Mouse (Mus musculus): ENCODE results near the gene Hist2h2be. TPM values are rescaled to one million over a fixed set of nuclear protein-coding genes. Genes with fewer than 3 reads are reported as not detected.

The Hist2h2be gene
- polyA plus RNA-seq, 1 experiment from 2014 or later, result 7.3 TPM

DNA sequence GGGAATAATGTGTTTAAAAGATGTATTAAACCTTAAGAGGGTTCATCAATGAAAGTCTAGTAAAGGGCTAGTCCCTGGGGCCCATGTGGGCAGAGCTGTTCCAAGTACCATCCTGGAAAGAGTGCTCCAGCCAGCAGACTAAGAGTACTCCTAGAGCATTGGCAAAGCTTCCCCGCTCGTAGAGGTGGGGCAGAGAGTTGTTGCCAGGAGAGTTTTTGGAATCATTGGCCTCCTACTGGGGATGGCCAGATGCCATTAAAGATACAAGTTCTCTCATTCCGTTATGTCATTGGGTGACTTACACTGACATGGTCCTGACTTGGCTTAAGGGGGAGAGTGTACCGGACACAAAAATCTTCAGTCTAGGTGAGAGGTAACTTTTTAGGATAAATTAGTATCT is 41.4 kb upstream of the Hist2h2be start:
- H3K4me3 ChIP-seq (ENCODE audit: low read depth, low read length), result no peak overlapping the region

DNA sequence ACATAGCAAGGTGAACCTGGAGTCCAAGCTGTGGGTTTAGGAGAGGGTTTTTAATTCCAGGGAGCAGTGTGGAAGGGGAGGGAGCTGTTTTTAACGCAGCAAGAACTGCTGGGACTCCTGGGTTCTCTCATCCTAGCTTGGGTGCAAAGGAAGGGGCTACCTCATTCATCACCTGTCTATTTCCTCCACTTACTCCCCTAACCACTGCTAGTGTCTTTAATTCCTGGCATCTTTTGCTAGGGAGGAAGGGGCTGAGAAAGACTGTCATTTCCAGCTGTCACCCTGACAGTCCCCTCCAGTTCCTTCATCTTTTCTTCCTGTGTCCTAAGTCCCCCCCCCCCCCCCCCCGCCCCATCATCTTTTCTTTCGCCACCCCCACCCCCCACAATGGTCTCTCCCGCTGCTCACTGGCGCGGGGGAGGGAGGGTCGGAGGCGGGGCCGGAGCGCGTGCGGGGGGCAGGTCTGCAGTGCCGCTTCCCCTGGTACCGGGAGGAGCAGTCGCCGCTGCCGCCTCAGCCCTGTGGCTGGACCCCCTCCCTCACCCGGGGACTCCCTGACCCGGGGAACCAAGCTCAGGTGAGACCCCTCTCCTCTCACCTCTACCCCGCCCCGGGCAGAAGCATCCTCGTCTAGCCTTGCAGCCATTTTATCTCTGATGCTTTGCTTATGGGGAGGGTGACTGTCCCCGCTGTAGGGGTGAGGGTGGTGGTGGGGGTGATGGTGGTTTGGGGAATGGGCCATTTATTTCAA is 40.0 kb upstream of the Hist2h2be start, which contains the start of gene Sv2a:
Sv2a (plus strand) TSS at position 425 of the 751 bp plus-strand sequence.
- DNase-seq (ENCODE audit: low spot score), result peak; percentile 80
- Histone ChIP-seq H3K4me2 (ENCODE audit: low read length) (peak within 1 kb of the TSS; percentile 81), H3K36me3 (ENCODE audit: control insufficient read depth, insufficient read depth, low read length) (peaks cover 31% of the 10 kb centered on the region), H3K27me3 (replicated peaks; ENCODE audit: control insufficient read depth, insufficient read depth, low read length) (no peaks in the 10 kb centered on the region), H3K27ac (ENCODE audit: low read depth) (no peak within 1 kb of the TSS), H3K4me1 (replicated peaks; ENCODE audit: control insufficient read depth, insufficient read depth, low read length) (peaks cover 23% of the 10 kb centered on the region), H3K9ac (ENCODE audit: low read length) (peak within 1 kb of the TSS; percentile 55), H3K9me3 (ENCODE audit: control insufficient read depth, low read length) (no peaks in the 10 kb centered on the region), H3K4me3 (ENCODE audit: low read depth, low read length) (peak within 1 kb of the TSS; percentile 52)
- peak; percentile 46; the same call in 1 of the 2 replicates for ATAC-seq (replicated peaks; ENCODE audit: low FRiP score, low TSS enrichment, low read depth)
- 1% methylated on average over 14 of the region's 23 CpGs for WGBS

More for the DNA sequence above, 41.4 kb upstream of the Hist2h2be start:
- H3K27me3 ChIP-seq (replicated peaks; ENCODE audit: control insufficient read depth, insufficient read depth, low read length), result no peaks in the 10 kb centered on the region
- WGBS, result 73% methylated on average over 4 of the region's 4 CpGs
- H3K4me2 ChIP-seq (ENCODE audit: low read length), result no peak overlapping the region
- DNase-seq (ENCODE audit: low spot score) (no peak), ATAC-seq (replicated peaks; ENCODE audit: low FRiP score, low TSS enrichment, low read depth) (no peak)
- no peak overlapping the region for H3K27ac ChIP-seq (ENCODE audit: low read depth)
- H3K9ac ChIP-seq (ENCODE audit: low read length), result no peak overlapping the region
- H3K4me1 ChIP-seq (replicated peaks; ENCODE audit: control insufficient read depth, insufficient read depth, low read length), result peaks cover 29% of the 10 kb centered on the region
- H3K36me3 ChIP-seq (ENCODE audit: control insufficient read depth, insufficient read depth, low read length), result peaks cover 44% of the 10 kb centered on the region
- H3K9me3 ChIP-seq (ENCODE audit: control insufficient read depth, low read length), result no peaks in the 10 kb centered on the region

DNA sequence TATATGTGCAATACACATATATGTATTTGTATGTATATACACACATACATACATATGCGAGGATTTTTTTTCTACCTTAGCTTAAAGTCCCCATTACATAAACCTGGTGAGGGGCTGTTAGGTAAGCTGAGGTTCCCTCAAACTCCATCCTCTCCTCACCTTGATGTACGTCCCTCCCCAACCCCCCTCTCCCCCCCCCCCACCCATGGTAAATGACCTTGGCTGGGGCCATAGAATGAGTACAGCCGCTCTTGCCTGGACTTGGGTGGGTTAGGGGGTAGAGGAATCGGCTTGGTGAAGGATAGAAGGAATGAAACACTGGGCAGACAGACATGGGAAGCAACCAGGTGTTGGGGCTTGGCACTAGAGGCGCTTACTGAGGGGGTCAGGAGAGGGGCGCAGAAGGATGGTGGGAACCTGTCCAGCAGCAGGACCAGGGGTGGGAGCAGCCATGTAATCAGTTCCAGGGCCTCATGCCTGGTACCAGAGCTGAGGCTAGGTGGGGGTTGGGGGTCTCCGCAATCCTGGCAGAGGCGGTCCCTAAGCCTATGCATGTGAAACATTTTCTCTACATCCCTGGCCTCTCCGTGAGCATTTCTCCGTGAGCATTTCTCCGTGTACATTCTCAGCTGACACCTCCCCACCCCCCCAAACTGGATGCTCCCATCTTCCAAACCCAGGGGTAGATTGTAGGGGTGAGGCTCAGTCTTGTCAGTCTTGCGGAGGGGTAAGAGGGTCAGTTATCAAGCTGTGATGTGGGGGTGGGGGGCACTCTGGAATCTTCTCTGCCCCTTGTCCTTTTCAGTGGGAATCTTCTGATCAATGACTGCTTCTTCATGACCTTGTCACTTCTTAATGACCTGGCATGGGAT is 39.2 kb upstream of the Hist2h2be start:
- no peak overlapping the region for H3K27ac ChIP-seq (ENCODE audit: low read depth)
- peaks cover 22% of the 10 kb centered on the region for H3K36me3 ChIP-seq (ENCODE audit: control insufficient read depth, insufficient read depth, low read length)
- DNase-seq (ENCODE audit: low spot score), result no peak
- no peaks in the 10 kb centered on the region for H3K27me3 ChIP-seq (replicated peaks; ENCODE audit: control insufficient read depth, insufficient read depth, low read length)
- H3K9me3 ChIP-seq (ENCODE audit: control insufficient read depth, low read length), result no peaks in the 10 kb centered on the region
- whole genome bisulfite sequencing, result 32% methylated on average over 12 of the region's 12 CpGs
- H3K4me2 ChIP-seq (ENCODE audit: low read length), result peak overlapping the region; percentile 81
- H3K4me1 ChIP-seq (replicated peaks; ENCODE audit: control insufficient read depth, insufficient read depth, low read length), result peaks cover 23% of the 10 kb centered on the region
- no peak overlapping the region for H3K9ac ChIP-seq (ENCODE audit: low read length)
- H3K4me3 ChIP-seq (ENCODE audit: low read depth, low read length), result peak overlapping the region; percentile 52
- peak; percentile 42 for ATAC-seq (replicated peaks; ENCODE audit: low FRiP score, low TSS enrichment, low read depth)

DNA sequence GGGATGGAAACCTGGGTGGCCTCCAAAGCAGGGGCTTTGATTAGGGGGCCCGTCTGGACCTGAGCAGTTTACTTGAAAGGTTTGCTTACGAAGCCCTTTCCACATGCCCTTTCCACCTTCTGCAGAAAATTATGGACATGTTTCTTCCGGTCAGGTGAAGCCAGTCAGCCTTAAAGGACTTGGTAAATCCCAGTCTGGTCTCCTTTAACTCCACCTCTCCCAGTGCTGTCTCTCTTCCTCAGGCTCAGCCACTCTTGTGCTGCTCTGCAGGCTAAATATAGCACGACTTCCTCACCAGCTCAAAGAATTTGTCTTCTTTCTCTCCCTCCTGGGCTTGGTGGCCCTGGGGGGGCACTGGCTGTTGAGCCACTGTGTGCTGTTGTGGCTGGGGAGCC is 38.5 kb upstream of the Hist2h2be start:
- no peaks in the 10 kb centered on the region for H3K9me3 ChIP-seq (ENCODE audit: control insufficient read depth, low read length)
- DNase-seq (ENCODE audit: low spot score) (no peak), ATAC-seq (replicated peaks; ENCODE audit: low FRiP score, low TSS enrichment, low read depth) (no peak)
- H3K4me3 ChIP-seq (ENCODE audit: low read depth, low read length), result peak overlapping the region; percentile 52; the same call in 1 of the 2 replicates
- H3K36me3 ChIP-seq (ENCODE audit: control insufficient read depth, insufficient read depth, low read length), result peaks cover 19% of the 10 kb centered on the region
- H3K9ac ChIP-seq (ENCODE audit: low read length), result 0 out of 2 replicates have a peak overlapping the region, but pooled peaks have one; percentile 25
- peak overlapping the region; percentile 81 for H3K4me2 ChIP-seq (ENCODE audit: low read length)
- peak overlapping the region; percentile 47; the same call in 1 of the 2 replicates for H3K27ac ChIP-seq (ENCODE audit: low read depth)
- no peaks in the 10 kb centered on the region for H3K27me3 ChIP-seq (replicated peaks; ENCODE audit: control insufficient read depth, insufficient read depth, low read length)
- 27% methylated on average over 4 of the region's 4 CpGs for WGBS
- H3K4me1 ChIP-seq (replicated peaks; ENCODE audit: control insufficient read depth, insufficient read depth, low read length), result peaks cover 23% of the 10 kb centered on the region

DNA sequence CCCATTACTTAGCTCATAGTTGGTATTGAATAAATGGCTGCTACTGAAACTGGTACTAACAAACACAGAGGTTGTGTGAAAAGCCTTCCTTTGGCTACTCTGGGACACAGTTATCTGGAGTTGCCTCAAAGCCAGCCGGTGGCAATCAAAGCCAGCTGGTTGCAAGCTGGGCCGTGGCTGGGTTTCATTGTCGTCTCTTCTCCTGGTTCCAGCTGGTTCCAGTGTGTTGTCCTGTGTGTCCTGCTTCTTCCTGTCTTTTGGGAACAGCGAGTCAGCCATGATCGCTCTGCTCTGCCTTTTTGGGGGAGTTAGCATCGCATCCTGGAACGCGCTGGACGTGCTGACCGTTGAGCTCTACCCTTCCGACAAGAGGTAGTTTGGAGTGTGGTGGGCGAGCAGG is 27.9 kb upstream of the Hist2h2be start:
- 64% methylated on average over 12 of the region's 12 CpGs for WGBS
- DNase-seq (ENCODE audit: low spot score) (no peak), ATAC-seq (replicated peaks; ENCODE audit: low FRiP score, low TSS enrichment, low read depth) (no peak)
- Histone ChIP-seq H3K9me3 (ENCODE audit: control insufficient read depth, low read length) (no peaks in the 10 kb centered on the region), H3K4me3 (ENCODE audit: low read depth, low read length) (no peak overlapping the region), H3K4me2 (ENCODE audit: low read length) (no peak overlapping the region), H3K4me1 (replicated peaks; ENCODE audit: control insufficient read depth, insufficient read depth, low read length) (peaks cover 10% of the 10 kb centered on the region), H3K27me3 (replicated peaks; ENCODE audit: control insufficient read depth, insufficient read depth, low read length) (no peaks in the 10 kb centered on the region), H3K27ac (ENCODE audit: low read depth) (no peak overlapping the region), H3K9ac (ENCODE audit: low read length) (no peak overlapping the region), H3K36me3 (ENCODE audit: control insufficient read depth, insufficient read depth, low read length) (peaks cover 6% of the 10 kb centered on the region; the same call in 1 of the 2 replicates)

DNA sequence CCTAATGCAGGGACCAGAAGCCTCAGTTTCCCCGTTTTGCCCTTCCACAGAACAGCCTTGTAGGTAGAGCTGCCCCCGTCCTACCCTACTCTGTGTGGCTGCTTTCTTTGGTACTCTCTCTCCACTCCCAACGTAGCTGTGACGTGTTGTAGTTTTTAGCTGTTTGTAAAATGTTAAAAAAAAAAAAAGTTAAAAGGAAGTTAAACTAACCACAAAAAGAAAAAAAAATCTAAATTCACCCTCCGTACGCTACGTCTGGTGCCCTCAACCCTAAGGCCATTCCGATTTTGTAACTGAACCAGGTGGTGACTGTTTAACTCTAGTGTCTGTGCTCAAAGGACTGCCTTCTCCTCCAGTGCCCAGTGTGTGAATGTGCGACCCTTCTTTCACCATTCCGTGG is 26.0 kb upstream of the Hist2h2be start:
- Histone ChIP-seq H3K4me2 (ENCODE audit: low read length) (no peak overlapping the region), H3K27me3 (replicated peaks; ENCODE audit: control insufficient read depth, insufficient read depth, low read length) (no peaks in the 10 kb centered on the region), H3K4me1 (replicated peaks; ENCODE audit: control insufficient read depth, insufficient read depth, low read length) (peaks cover 12% of the 10 kb centered on the region), H3K9ac (ENCODE audit: low read length) (no peak overlapping the region), H3K27ac (ENCODE audit: low read depth) (no peak overlapping the region), H3K4me3 (ENCODE audit: low read depth, low read length) (no peak overlapping the region), H3K9me3 (ENCODE audit: control insufficient read depth, low read length) (no peaks in the 10 kb centered on the region), H3K36me3 (ENCODE audit: control insufficient read depth, insufficient read depth, low read length) (no peaks in the 10 kb centered on the region)
- 90% methylated on average over 10 of the region's 10 CpGs for WGBS
- ATAC-seq (replicated peaks; ENCODE audit: low FRiP score, low TSS enrichment, low read depth) (no peak), DNase-seq (ENCODE audit: low spot score) (no peak)

DNA sequence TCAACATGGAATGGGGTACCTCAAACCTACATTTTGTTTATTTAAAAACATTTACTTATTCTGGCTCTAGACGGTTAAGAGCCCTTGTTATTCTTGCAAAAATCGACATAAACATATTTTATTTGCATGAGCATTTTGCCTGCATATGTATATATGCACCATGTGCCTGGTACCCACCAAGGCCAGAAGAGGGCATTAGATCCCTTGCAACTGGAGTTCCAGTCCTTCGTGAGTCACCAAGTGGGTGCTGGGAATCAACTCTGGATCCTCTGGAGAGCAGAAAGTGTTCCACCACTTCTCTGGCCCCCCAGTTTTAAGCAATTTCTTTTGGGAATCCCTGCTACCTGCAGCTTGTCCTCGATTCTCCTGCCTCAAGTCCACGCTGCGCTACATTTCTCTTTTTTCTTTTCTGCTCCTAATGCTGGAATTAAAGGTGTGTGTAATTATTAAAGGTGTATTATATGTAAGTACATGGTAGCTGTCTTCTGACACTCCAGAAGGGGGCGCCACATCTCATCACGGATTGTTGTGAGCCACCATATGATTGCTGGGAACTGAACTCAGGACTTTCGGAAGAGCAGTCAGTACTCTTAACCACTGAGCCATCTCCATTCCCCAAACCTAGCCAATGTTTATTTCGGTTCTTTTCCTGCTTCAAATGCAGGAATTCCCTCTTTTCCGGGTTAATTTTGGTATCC is 25.2 kb upstream of the Hist2h2be start:
- Histone ChIP-seq H3K27ac (ENCODE audit: low read depth) (no peak overlapping the region), H3K4me3 (ENCODE audit: low read depth, low read length) (0 out of 2 replicates have a peak overlapping the region, but pooled peaks have one; percentile 68), H3K27me3 (replicated peaks; ENCODE audit: control insufficient read depth, insufficient read depth, low read length) (no peaks in the 10 kb centered on the region), H3K9ac (ENCODE audit: low read length) (no peak overlapping the region), H3K36me3 (ENCODE audit: control insufficient read depth, insufficient read depth, low read length) (no peaks in the 10 kb centered on the region), H3K9me3 (ENCODE audit: control insufficient read depth, low read length) (no peaks in the 10 kb centered on the region), H3K4me1 (replicated peaks; ENCODE audit: control insufficient read depth, insufficient read depth, low read length) (peaks cover 12% of the 10 kb centered on the region), H3K4me2 (ENCODE audit: low read length) (no peak overlapping the region)
- ATAC-seq (replicated peaks; ENCODE audit: low FRiP score, low TSS enrichment, low read depth), result no peak
- DNase-seq (ENCODE audit: low spot score), result no peak
- 87% methylated on average over 11 of the region's 11 CpGs for WGBS

DNA sequence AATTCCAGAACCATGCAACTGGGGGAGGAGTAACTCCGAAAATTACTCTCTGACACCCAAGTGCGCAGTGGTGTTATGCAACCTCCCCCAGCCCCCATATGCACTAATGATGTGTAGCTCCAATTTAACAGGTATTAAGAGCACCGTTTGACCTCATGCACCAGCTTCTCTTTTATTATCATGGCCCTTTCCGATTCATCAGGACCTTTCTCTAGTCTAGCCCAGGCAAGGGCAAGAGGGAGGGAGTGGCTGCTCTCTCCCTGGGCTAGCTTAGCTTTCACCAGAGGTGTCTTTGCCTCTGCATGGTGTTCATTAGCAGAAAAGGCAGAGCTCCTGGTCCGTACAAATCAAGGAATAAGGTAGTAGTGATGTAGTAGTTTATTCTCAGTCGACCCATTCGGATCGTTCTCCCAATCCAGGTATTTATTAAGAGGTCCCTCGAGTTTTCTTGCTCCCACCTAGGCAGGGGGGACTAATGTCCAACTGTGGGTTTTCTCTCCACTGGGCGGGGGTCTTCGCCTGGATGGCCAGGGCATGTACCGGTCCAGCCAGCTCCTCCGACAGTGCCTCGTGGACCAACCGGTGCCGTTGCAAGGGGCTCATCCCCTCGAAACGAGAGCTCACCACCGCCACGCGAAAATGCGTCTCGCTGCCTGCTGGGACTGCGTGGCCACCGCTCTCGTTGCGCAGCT is 24.3 kb upstream of the Hist2h2be start:
- Histone ChIP-seq H3K9ac (ENCODE audit: low read length) (peak overlapping the region; percentile 93), H3K36me3 (ENCODE audit: control insufficient read depth, insufficient read depth, low read length) (no peaks in the 10 kb centered on the region), H3K4me1 (replicated peaks; ENCODE audit: control insufficient read depth, insufficient read depth, low read length) (peaks cover 12% of the 10 kb centered on the region), H3K4me3 (ENCODE audit: low read depth, low read length) (peak overlapping the region; percentile 68), H3K4me2 (ENCODE audit: low read length) (peak overlapping the region; percentile 88), H3K27me3 (replicated peaks; ENCODE audit: control insufficient read depth, insufficient read depth, low read length) (no peaks in the 10 kb centered on the region), H3K9me3 (ENCODE audit: control insufficient read depth, low read length) (no peaks in the 10 kb centered on the region), H3K27ac (ENCODE audit: low read depth) (peak overlapping the region; percentile 97)
- ATAC-seq (replicated peaks; ENCODE audit: low FRiP score, low TSS enrichment, low read depth) (no peak; the same call in 1 of the 2 replicates), DNase-seq (ENCODE audit: low spot score) (no peak)
- 17% methylated on average over 27 of the region's 27 CpGs for WGBS
